Mouse (Mus musculus): ENCODE data around the gene Srprb. TPM values are rescaled to one million over a fixed set of nuclear protein-coding genes. Genes with fewer than 3 reads are reported as not detected.

Gene Srprb
- 65.5 and 71.9 TPM in 2 replicates for polyA plus RNA-seq (2015; fragmentation: Nextera tagmentation; extraction: Ambion mirVana)

DNA sequence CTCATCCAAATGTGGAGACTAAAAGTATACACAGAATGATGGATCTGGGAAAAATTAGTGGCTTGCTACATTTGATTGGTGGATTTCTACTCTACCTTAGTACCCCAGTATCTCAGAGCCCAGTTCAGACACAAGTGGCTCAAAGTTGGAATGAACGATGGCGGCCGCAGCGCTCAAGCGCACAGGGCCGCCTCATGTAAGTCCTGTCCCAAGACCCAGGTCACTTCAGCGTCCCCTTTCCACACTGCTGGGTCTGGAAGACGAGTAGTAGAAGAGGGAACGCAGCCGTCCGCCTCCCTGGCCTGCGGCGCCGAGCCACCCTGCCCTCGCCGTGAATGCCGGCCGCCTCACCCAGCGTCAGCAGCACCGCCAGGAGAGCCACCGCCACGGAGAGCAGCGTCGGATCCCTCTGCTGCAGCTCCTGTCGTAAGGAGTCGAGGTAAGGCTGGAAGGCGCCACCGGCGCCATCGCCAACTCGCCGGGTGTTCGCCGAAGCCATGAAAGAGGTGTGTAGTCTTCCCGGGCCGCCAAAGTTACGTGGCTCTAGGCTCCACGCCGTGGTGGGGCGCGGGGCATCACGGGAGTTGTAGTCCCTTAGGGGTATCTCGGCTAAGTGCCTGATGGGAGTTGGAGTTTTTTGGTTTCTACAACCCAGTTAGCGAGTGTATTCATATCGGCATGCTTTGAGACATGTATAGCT is at the start of gene Srprb:
Srprb (minus strand) TSS at position 577 of the 700 bp plus-strand sequence.
- peak; percentile 95 for ATAC-seq (ENCODE audit: insufficient number of reproducible peaks, low FRiP score, low TSS enrichment, low read depth)
- Histone ChIP-seq H3K36me3 (peaks cover 19% of the 10 kb centered on the region), H3K27me3 (no peaks in the 10 kb centered on the region), H3K4me3 (peak within 1 kb of the TSS; percentile 79), H3K4me2 (peak within 1 kb of the TSS; percentile 53), H3K27ac (peak within 1 kb of the TSS; percentile 86), H3K9me3 (no peaks in the 10 kb centered on the region), H3K4me1 (peaks cover 5% of the 10 kb centered on the region; the same call in 1 of the 2 replicates), H3K9ac (peak within 1 kb of the TSS; percentile 75)
- under 1% methylated on average over 45 of the region's 45 CpGs for WGBS

DNA sequence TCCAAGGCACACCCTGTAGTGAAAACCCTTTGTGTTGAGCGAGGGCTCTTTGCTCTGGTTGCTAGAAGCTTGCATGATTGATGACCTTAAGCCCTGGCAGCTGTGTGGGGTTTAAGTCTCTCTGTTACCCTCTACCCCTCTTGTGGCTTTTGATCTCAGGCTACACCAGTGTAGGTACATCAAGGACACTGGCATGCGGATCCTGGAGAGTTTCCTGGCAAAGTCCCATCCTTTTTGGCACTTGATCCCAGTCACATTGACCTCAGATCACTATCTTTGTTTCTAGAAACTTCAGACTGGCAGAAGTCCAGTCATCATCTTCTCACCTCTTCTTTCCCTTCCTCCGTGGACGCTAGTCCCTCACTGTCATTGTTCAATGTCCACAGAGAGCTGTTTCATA is 46.7 kb upstream of the Srprb start:
- Histone ChIP-seq H3K4me1 (no peaks in the 10 kb centered on the region), H3K9ac (no peak overlapping the region), H3K4me2 (no peak overlapping the region), H3K36me3 (no peaks in the 10 kb centered on the region), H3K9me3 (no peaks in the 10 kb centered on the region), H3K4me3 (no peak overlapping the region), H3K27me3 (no peaks in the 10 kb centered on the region), H3K27ac (no peak overlapping the region)
- 49% methylated on average over 4 of the region's 4 CpGs for WGBS
- ATAC-seq (ENCODE audit: insufficient number of reproducible peaks, low FRiP score, low TSS enrichment, low read depth), result no peak

DNA sequence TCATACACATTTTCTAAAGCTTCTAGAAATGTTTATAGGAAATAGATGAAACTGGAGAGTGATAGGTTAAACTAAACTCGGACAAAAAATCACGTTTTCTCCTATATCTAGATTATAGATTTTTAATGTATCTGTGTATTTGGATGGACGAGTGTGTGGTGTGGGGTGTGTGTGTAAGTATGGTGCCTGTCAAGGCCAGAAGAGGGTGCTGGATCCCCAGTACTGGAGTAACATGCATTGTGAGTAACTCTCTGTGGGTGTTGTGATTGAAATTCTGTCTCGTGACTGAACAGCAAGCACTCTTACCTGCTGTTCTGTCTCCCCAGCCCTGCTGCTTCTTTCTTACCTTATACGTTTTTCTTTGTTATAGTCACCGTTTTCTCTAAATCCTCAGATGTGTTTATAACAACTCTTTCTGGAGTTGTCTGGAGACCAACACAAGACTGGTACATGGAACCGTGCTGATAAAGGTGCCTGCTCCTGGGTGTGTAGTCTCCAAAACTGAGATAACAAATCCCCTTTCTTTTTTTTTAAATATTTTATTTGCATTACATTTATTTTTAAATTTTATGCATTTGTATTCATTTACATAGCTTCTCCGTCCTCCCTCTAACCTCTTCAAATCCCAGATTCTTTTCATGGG is 44.7 kb upstream of the Srprb start:
- Histone ChIP-seq H3K36me3 (no peaks in the 10 kb centered on the region), H3K9ac (no peak overlapping the region), H3K4me3 (no peak overlapping the region), H3K9me3 (no peaks in the 10 kb centered on the region), H3K27me3 (no peaks in the 10 kb centered on the region), H3K4me2 (no peak overlapping the region), H3K4me1 (no peaks in the 10 kb centered on the region), H3K27ac (no peak overlapping the region)
- no peak for ATAC-seq (ENCODE audit: insufficient number of reproducible peaks, low FRiP score, low TSS enrichment, low read depth)
- WGBS, result 86% methylated on average over 8 of the region's 8 CpGs

DNA sequence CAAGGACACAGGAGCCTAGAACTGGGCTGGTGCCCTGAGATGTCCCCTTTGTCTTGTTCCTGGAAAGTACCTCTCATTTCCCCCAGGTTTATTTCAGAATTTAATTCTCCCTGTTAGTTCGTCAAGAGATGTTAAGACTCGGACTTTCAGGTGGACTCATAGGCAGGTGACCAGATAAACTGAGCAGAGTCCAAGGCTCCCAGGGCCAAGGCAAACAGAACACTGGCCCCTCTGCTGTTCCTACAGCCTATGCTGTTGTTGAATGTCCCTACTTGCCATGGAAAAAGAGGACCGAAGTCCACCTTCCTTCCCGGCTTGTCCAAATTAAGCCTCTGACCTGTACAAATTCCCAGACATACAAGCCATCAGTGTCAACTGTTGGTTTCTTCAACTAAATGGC is 41.7 kb upstream of the Srprb start:
- H3K27ac ChIP-seq, result no peak overlapping the region
- no peaks in the 10 kb centered on the region for H3K4me1 ChIP-seq
- 92% methylated on average over 4 of the region's 4 CpGs for WGBS
- H3K9me3 ChIP-seq, result no peaks in the 10 kb centered on the region
- H3K4me2 ChIP-seq, result no peak overlapping the region
- ATAC-seq (ENCODE audit: insufficient number of reproducible peaks, low FRiP score, low TSS enrichment, low read depth), result no peak
- H3K36me3 ChIP-seq, result no peaks in the 10 kb centered on the region
- H3K4me3 ChIP-seq, result no peak overlapping the region
- H3K27me3 ChIP-seq, result no peaks in the 10 kb centered on the region
- no peak overlapping the region for H3K9ac ChIP-seq

DNA sequence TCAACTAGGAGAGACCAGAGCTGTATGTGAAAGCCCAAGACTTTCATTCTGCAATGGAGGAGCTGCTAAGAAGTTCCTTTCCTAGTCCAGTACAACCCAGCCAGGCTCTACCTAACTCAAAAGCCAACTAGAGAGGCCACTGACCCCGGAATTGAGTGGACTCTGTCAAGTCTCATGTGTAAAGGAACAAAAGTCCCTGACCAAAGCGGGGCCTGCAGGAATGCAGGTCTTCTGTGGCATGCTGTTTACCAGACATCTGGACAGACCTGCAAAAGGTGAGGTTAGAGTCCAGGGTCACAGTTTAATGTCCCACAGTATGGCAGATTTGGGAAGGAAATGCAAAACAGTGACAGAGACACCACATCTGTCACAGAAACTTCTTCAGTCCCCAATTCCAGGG is 39.3 kb upstream of the Srprb start:
- H3K4me1 ChIP-seq, result no peaks in the 10 kb centered on the region
- H3K27me3 ChIP-seq, result no peaks in the 10 kb centered on the region
- H3K9ac ChIP-seq, result no peak overlapping the region
- H3K4me3 ChIP-seq, result no peak overlapping the region
- no peaks in the 10 kb centered on the region for H3K36me3 ChIP-seq
- ATAC-seq (ENCODE audit: insufficient number of reproducible peaks, low FRiP score, low TSS enrichment, low read depth), result no peak
- no peak overlapping the region for H3K27ac ChIP-seq
- 66% methylated on average over 2 of the region's 2 CpGs for WGBS
- H3K9me3 ChIP-seq, result no peaks in the 10 kb centered on the region
- no peak overlapping the region for H3K4me2 ChIP-seq

DNA sequence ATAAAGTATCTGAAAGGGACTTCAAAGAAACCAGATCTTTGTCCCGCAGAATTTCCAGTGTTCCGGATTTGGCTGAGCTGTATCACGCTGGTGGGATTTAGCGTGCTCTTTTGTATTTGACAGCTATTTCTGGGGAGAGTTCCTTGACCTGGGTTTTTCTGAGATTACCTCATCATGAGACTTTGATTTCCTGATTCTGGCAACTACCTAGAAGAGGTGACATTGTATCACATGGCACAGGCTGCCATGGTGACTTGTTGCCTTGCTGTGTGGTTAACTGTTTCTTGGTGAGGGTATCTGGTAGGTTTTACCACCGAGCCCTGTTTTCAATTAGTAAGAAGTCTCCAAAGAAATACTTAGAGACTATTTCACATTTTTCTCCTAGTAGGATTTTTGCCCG is 37.5 kb upstream of the Srprb start:
- Histone ChIP-seq H3K4me3 (no peak overlapping the region), H3K9ac (no peak overlapping the region), H3K4me1 (peaks cover 3% of the 10 kb centered on the region; the same call in 1 of the 2 replicates), H3K9me3 (no peaks in the 10 kb centered on the region), H3K27me3 (no peaks in the 10 kb centered on the region), H3K4me2 (no peak overlapping the region), H3K36me3 (no peaks in the 10 kb centered on the region), H3K27ac (no peak overlapping the region)
- 75% methylated on average over 6 of the region's 6 CpGs for WGBS
- no peak for ATAC-seq (ENCODE audit: insufficient number of reproducible peaks, low FRiP score, low TSS enrichment, low read depth)

DNA sequence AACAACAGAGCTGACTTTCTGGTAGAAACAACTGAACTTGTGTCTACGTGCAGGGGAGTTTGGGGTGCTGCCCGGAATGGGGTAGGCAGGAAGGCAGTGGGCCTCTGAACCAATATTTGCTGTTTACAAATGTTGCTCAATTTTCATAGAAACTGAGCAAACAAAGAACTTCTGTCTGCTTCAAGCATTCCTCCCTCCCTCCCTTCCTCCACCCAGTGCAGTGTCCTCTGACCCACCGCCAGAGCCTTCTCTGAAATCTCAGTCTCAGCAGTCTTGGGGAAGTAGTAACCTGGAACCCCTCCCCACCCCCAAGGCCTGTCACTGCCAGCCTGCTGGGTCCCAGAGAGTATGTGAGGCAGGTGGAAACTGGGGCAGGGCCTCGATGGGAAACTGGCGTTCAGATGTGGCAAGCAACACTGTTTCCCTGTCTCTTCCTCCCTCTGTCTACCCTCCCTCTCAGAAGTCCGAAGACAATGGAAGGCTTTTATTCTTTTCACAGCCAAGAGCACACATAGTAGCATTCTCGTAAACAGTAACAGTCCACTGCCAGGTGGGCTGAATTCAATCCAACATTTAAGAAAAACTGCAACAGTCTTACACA is 32.7 kb upstream of the Srprb start:
- 50% methylated on average over 7 of the region's 7 CpGs for WGBS
- Histone ChIP-seq H3K4me3 (no peak overlapping the region), H3K27me3 (no peaks in the 10 kb centered on the region), H3K36me3 (no peaks in the 10 kb centered on the region), H3K4me1 (peaks cover 13% of the 10 kb centered on the region), H3K9ac (no peak overlapping the region), H3K27ac (peak overlapping the region; percentile 43; the same call in 1 of the 2 replicates), H3K9me3 (no peaks in the 10 kb centered on the region), H3K4me2 (no peak overlapping the region)
- ATAC-seq (ENCODE audit: insufficient number of reproducible peaks, low FRiP score, low TSS enrichment, low read depth), result 0 out of 2 replicates have a peak, but pooled peaks have one; percentile 8

DNA sequence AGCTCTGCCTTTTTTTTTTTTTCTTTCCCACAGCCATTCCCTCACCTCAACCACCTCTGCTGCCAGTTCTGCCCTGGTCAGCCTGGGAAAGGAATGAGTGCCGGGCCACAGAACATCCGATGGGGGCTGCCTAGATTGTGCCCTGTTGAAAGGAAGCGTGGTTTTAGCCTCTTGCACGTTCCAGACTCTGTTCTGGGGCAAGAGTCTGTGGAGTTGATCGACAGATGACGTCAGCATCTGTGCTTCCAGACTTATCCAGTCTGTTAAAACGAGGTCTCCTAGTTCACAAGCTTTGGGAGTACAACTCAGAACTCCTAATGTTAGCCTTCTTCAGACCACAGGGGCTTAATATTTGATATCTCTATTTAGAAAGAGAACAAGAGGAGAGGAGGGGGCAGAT is 32.1 kb upstream of the Srprb start:
- no peak overlapping the region for H3K4me2 ChIP-seq
- H3K4me1 ChIP-seq, result peaks cover 13% of the 10 kb centered on the region
- WGBS, result 69% methylated on average over 7 of the region's 7 CpGs
- no peaks in the 10 kb centered on the region for H3K9me3 ChIP-seq
- peak overlapping the region; percentile 43; the same call in 1 of the 2 replicates for H3K27ac ChIP-seq
- no peak overlapping the region for H3K4me3 ChIP-seq
- H3K27me3 ChIP-seq, result no peaks in the 10 kb centered on the region
- H3K9ac ChIP-seq, result no peak overlapping the region
- no peak for ATAC-seq (ENCODE audit: insufficient number of reproducible peaks, low FRiP score, low TSS enrichment, low read depth)
- no peaks in the 10 kb centered on the region for H3K36me3 ChIP-seq

DNA sequence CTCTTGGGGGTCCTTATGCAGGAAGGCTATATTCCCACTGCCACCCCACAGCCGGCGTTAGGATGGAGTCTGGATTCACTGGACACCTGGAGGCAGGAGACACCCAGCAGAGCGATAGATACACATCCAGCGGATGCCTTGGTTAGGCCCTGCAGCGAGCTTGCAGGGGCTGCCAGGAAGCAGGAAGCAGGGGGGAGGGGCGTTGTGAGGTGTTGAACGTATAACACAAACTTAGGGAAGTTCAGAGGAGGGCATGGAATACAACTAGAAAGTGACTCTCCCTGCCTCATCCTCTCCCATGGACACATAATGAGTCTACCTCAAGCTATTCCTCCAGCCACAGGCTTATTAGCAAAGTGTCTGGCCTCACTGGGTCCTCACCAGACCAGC is 31.1 kb upstream of the Srprb start:
- Histone ChIP-seq H3K27me3 (no peaks in the 10 kb centered on the region), H3K36me3 (no peaks in the 10 kb centered on the region), H3K9ac (no peak overlapping the region), H3K4me1 (peaks cover 13% of the 10 kb centered on the region), H3K27ac (no peak overlapping the region), H3K9me3 (no peaks in the 10 kb centered on the region), H3K4me2 (no peak overlapping the region), H3K4me3 (no peak overlapping the region)
- 61% methylated on average over 7 of the region's 7 CpGs for WGBS
- ATAC-seq (ENCODE audit: insufficient number of reproducible peaks, low FRiP score, low TSS enrichment, low read depth), result no peak

DNA sequence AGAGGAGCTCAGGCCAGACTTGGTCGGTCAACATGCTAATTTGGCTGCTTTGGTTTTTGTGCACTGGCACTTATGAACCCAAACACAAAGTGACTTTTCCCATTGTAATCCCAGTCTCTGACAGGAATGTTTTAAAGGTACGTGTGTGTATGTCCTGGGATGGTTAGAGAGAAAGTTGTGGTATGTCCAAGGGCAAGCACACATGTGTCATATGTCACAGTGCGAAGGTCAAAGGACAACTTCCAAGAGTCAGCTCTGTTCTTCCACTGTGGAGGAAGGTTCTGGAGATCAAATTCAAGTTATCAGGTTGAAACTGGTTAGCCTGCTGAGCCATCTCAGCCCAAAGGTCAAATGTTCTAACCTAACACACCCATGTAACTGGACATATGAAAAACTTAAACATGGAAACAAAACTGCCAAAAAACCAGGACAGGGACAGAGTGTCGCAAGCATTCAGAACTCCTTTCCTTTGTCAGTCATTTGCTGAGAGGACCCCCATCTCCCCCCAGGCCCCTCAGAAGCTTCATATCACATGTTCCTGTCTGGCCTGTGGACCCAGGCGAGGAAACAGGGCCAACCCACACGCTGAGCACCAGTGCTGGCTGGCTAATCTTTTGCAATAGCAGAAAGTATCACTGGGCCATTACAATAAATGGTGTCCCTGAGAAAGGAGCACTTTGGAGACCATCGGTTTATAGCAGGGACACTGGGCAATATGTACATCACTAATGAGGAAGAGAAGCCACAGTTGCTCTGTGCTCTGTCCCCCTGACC is 30.5 kb upstream of the Srprb start:
- no peaks in the 10 kb centered on the region for H3K9me3 ChIP-seq
- WGBS, result 85% methylated on average over 7 of the region's 7 CpGs
- H3K4me2 ChIP-seq, result no peak overlapping the region
- H3K27ac ChIP-seq, result no peak overlapping the region
- H3K27me3 ChIP-seq, result no peaks in the 10 kb centered on the region
- no peak overlapping the region for H3K9ac ChIP-seq
- peaks cover 13% of the 10 kb centered on the region for H3K4me1 ChIP-seq
- no peaks in the 10 kb centered on the region for H3K36me3 ChIP-seq
- no peak for ATAC-seq (ENCODE audit: insufficient number of reproducible peaks, low FRiP score, low TSS enrichment, low read depth)
- no peak overlapping the region for H3K4me3 ChIP-seq

DNA sequence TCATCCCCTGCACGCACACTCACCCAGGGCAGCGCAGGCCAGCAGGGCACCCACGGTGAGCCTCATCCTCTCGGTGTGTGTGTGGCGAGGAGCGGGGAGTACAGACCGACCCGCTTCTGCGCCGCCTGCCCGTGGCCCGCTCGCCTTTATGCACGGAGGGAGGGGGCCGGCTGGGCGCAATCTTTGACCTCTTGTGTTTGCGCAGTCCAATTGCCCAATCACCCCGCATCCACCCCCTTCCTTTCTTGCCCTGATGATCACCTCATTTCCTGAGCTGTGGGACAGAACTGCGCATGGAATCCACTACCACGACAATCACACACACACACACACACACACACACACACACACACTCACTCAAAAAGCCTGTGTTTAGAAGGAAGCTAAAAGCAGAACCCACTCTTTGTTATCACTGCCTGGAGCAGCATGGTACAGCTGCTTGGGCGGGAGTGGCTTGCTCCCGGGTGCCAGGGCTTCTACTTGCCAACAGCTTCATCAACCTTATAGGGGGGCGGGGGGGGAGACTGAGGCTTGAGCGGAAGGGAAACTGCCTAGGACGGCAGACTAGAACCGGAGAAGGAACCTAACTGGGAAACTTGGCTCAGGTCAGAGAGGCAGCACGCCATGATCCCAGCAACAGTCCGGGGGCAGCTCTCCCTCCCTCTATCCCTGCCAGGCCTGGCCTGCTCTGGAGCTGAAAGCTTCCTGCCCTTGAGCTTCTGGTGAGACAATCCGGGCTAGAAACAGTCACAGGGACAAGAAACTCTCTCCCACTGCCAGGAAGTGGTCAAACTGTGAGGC is 28.4 kb upstream of the Srprb start, which contains the start of the genes Gm20425 and Trf:
Gm20425 (minus strand) TSS at position 157 of the 801 bp plus-strand sequence.
Trf (minus strand) TSS at position 294 of the 801 bp plus-strand sequence.
- Histone ChIP-seq H3K36me3 (no peaks in the 10 kb centered on the region), H3K27me3 (no peaks in the 10 kb centered on the region), H3K9ac (no peak within 1 kb of the TSS), H3K4me1 (peaks cover 13% of the 10 kb centered on the region), H3K4me2 (0 out of 2 replicates have a peak within 1 kb of the TSS, but pooled peaks have one; percentile 2), H3K27ac (peak within 1 kb of the TSS; percentile 3; the same call in 1 of the 2 replicates), H3K4me3 (no peak within 1 kb of the TSS), H3K9me3 (no peaks in the 10 kb centered on the region)
- 62% methylated on average over 29 of the region's 29 CpGs for WGBS
- ATAC-seq (ENCODE audit: insufficient number of reproducible peaks, low FRiP score, low TSS enrichment, low read depth), result no peak
